Mouse (Mus musculus) kidney, embryonic 15.5 days (tissue): ENCODE data around the gene Tmem14a. TPM values are rescaled to one million over a fixed set of nuclear protein-coding genes. Genes with fewer than 3 reads are reported as not detected.

Source experiments
- ATAC-seq: fragments of 200-750 bp; cut with Nextera tagmentation; replicated peaks from 2 replicates; pipeline ENCODE4 v1.8.0; 2017; ENCODE audit warnings: moderate TSS enrichment; ENCODE audit not compliant: low FRiP score
- H3K27ac ChIP-seq: fragments of 300-500 bp; sonication (generic); 2 replicates; pipeline ENCODE4 v1.5.1; 2015; ENCODE audit warnings: mild to moderate bottlenecking, inconsistent platforms
- H3K27me3 ChIP-seq: fragments of 300-500 bp; sonication (generic); 2 replicates; pipeline ENCODE4 v1.6.1; 2015; ENCODE audit warnings: inconsistent platforms
- H3K36me3 ChIP-seq: fragments of 300-500 bp; sonication (generic); 2 replicates; pipeline ENCODE4 v1.6.1; 2015; ENCODE audit warnings: inconsistent platforms
- H3K4me1 ChIP-seq: fragments of 300-500 bp; sonication (generic); 2 replicates; pipeline ENCODE4 v1.6.1; 2015; ENCODE audit warnings: inconsistent platforms
- H3K4me2 ChIP-seq: fragments of 300-500 bp; sonication (generic); 2 replicates; pipeline ENCODE4 v1.6.1; 2015; ENCODE audit warnings: moderate library complexity, mild to moderate bottlenecking, inconsistent platforms
- H3K4me3 ChIP-seq: fragments of 300-500 bp; sonication (generic); replicated peaks from 2 replicates; pipeline ENCODE4 v1.5.1; 2015; ENCODE audit warnings: mild to moderate bottlenecking, inconsistent platforms
- H3K9ac ChIP-seq: fragments of 300-500 bp; sonication (generic); 2 replicates; pipeline ENCODE4 v1.6.1; 2015; ENCODE audit warnings: mild to moderate bottlenecking, inconsistent platforms
- H3K9me3 ChIP-seq: fragments of 300-500 bp; sonication (generic); replicated peaks from 2 replicates; pipeline ENCODE4 v1.6.1; 2016; ENCODE audit warnings: inconsistent platforms
- WGBS: fragments of 180-500 bp; shearing (Covaris S2); methylation state at CpG from one replicate; pipeline ENCODE4 v1.1.7; 2015; ENCODE audit warnings: mixed read lengths; 5-methylcytosine and 5-hydroxymethylcytosine counted together
- polyA plus RNA-seq: library from polyadenylated mRNA; unstranded; fragments of >200 nt; fragmentation: Nextera tagmentation; extraction: Ambion mirVana; gene quantifications from 2 replicates; pipeline ENCODE4 v1.2.1, GENCODE M21; 2015

Gene Tmem14a
- polyA plus RNA-seq, 1 experiment from 2014 or later: 11.8 TPM

GRCm38 (mm10) chr1:21239911-21240898 is 21.8 kb downstream of the Tmem14a start, which contains the start of gene Gsta3:
Gene Gsta3 (plus strand): TSS chr1:21240589.
- WGBS: 60% methylated on average over 8 of the region's 8 CpGs
- H3K4me2 ChIP-seq: 0 out of 2 replicates have a peak within 1 kb of the TSS, but pooled peaks have one; percentile 14
- peak; percentile 86 for ATAC-seq

GRCm38 (mm10) chr1:21241096-21241495 is 22.7 kb downstream of the Tmem14a start:
- H3K4me2 ChIP-seq: 0 out of 2 replicates have a peak overlapping the region, but pooled peaks have one; percentile 14
- peak overlapping the region; percentile 51; the same call in 1 of the 2 replicates for H3K27ac ChIP-seq
- H3K9ac ChIP-seq: no peak overlapping the region
- H3K4me3 ChIP-seq: no peak overlapping the region
- WGBS: 84% methylated on average over 1 of the region's 1 CpGs
- H3K36me3 ChIP-seq: no peaks in the 10 kb centered on the region
- no peaks in the 10 kb centered on the region for H3K9me3 ChIP-seq
- H3K4me1 ChIP-seq: peaks cover 9% of the 10 kb centered on the region
- H3K27me3 ChIP-seq: no peaks in the 10 kb centered on the region
- no peak for ATAC-seq

More at GRCm38 (mm10) chr1:21239911-21240898, 21.8 kb downstream of the Tmem14a start, which contains the start of gene Gsta3:
- H3K4me3 ChIP-seq: no peak within 1 kb of the TSS
- H3K9ac ChIP-seq: no peak within 1 kb of the TSS
- peaks cover 9% of the 10 kb centered on the region for H3K4me1 ChIP-seq
- no peaks in the 10 kb centered on the region for H3K9me3 ChIP-seq
- peak within 1 kb of the TSS; percentile 67 for H3K27ac ChIP-seq
- no peaks in the 10 kb centered on the region for H3K36me3 ChIP-seq
- H3K27me3 ChIP-seq: no peaks in the 10 kb centered on the region

GRCm38 (mm10) chr1:21244290-21244960 is 26.1 kb downstream of the Tmem14a start:
- 74% methylated on average over 4 of the region's 4 CpGs for WGBS
- no peak for ATAC-seq

GRCm38 (mm10) chr1:21246136-21246535 is 27.8 kb downstream of the Tmem14a start:
- Histone ChIP-seq H3K4me1 (no peaks in the 10 kb centered on the region), H3K4me3 (no peak overlapping the region), H3K9me3 (no peaks in the 10 kb centered on the region), H3K27ac (no peak overlapping the region), H3K36me3 (no peaks in the 10 kb centered on the region), H3K4me2 (no peak overlapping the region), H3K27me3 (no peaks in the 10 kb centered on the region), H3K9ac (no peak overlapping the region)
- ATAC-seq: no peak
- WGBS: 89% methylated on average over 3 of the region's 3 CpGs

More at GRCm38 (mm10) chr1:21244290-21244960, 26.1 kb downstream of the Tmem14a start:
- no peak overlapping the region for H3K9ac ChIP-seq
- H3K36me3 ChIP-seq: no peaks in the 10 kb centered on the region
- H3K27ac ChIP-seq: no peak overlapping the region
- no peaks in the 10 kb centered on the region for H3K27me3 ChIP-seq
- no peak overlapping the region for H3K4me3 ChIP-seq
- H3K4me2 ChIP-seq: no peak overlapping the region
- no peaks in the 10 kb centered on the region for H3K9me3 ChIP-seq
- peaks cover 8% of the 10 kb centered on the region for H3K4me1 ChIP-seq

- Histone ChIP-seq H3K4me3 (no peak overlapping the region), H3K9me3 (no peaks in the 10 kb centered on the region), H3K36me3 (no peaks in the 10 kb centered on the region), H3K4me2 (no peak overlapping the region), H3K9ac (no peak overlapping the region), H3K4me1 (peaks cover 3% of the 10 kb centered on the region; the same call in 1 of the 2 replicates), H3K27ac (no peak overlapping the region), H3K27me3 (no peaks in the 10 kb centered on the region)
- no peak for ATAC-seq
These were observed 29.5 kb downstream of the Tmem14a start for GRCm38 (mm10) chr1:21247896-21248295.

- no peaks in the 10 kb centered on the region for H3K36me3 ChIP-seq
- no peak overlapping the region for H3K9ac ChIP-seq
- H3K27ac ChIP-seq: no peak overlapping the region
- WGBS: 91% methylated on average over 9 of the region's 9 CpGs
- no peaks in the 10 kb centered on the region for H3K27me3 ChIP-seq
- no peaks in the 10 kb centered on the region for H3K9me3 ChIP-seq
- H3K4me1 ChIP-seq: peaks cover 3% of the 10 kb centered on the region; the same call in 1 of the 2 replicates
- no peak overlapping the region for H3K4me2 ChIP-seq
- H3K4me3 ChIP-seq: no peak overlapping the region
- no peak for ATAC-seq
These were observed 30.4 kb downstream of the Tmem14a start for GRCm38 (mm10) chr1:21248560-21249390.

- WGBS: 54% methylated on average over 6 of the region's 6 CpGs
- ATAC-seq: no peak
These were observed 33.3 kb downstream of the Tmem14a start for GRCm38 (mm10) chr1:21251661-21252060.

GRCm38 (mm10) chr1:21252566-21253302 is 34.4 kb downstream of the Tmem14a start:
- no peaks in the 10 kb centered on the region for H3K9me3 ChIP-seq
- H3K9ac ChIP-seq: no peak overlapping the region
- ATAC-seq: peak; percentile 15; the same call in 1 of the 2 replicates
- no peak overlapping the region for H3K27ac ChIP-seq
- H3K27me3 ChIP-seq: no peaks in the 10 kb centered on the region
- no peak overlapping the region for H3K4me3 ChIP-seq
- WGBS: 79% methylated on average over 10 of the region's 10 CpGs
- H3K4me2 ChIP-seq: no peak overlapping the region
- peaks cover 3% of the 10 kb centered on the region; the same call in 1 of the 2 replicates for H3K4me1 ChIP-seq
- H3K36me3 ChIP-seq: no peaks in the 10 kb centered on the region

More at GRCm38 (mm10) chr1:21251661-21252060, 33.3 kb downstream of the Tmem14a start:
- Histone ChIP-seq H3K9me3 (no peaks in the 10 kb centered on the region), H3K4me2 (no peak overlapping the region), H3K4me3 (no peak overlapping the region), H3K27me3 (no peaks in the 10 kb centered on the region), H3K4me1 (peaks cover 3% of the 10 kb centered on the region; the same call in 1 of the 2 replicates), H3K27ac (no peak overlapping the region), H3K9ac (no peak overlapping the region), H3K36me3 (no peaks in the 10 kb centered on the region)

GRCm38 (mm10) chr1:21253303-21253650 is 34.9 kb downstream of the Tmem14a start:
- no peak overlapping the region for H3K9ac ChIP-seq
- no peaks in the 10 kb centered on the region for H3K9me3 ChIP-seq
- H3K27ac ChIP-seq: no peak overlapping the region
- WGBS: 89% methylated on average over 1 of the region's 1 CpGs
- no peak overlapping the region for H3K4me3 ChIP-seq
- no peaks in the 10 kb centered on the region for H3K36me3 ChIP-seq
- H3K4me2 ChIP-seq: no peak overlapping the region
- H3K27me3 ChIP-seq: no peaks in the 10 kb centered on the region
- no peak for ATAC-seq
- H3K4me1 ChIP-seq: peaks cover 3% of the 10 kb centered on the region; the same call in 1 of the 2 replicates

- Histone ChIP-seq H3K27me3 (no peaks in the 10 kb centered on the region), H3K4me2 (no peak overlapping the region), H3K9me3 (no peaks in the 10 kb centered on the region), H3K4me3 (no peak overlapping the region), H3K4me1 (peaks cover 3% of the 10 kb centered on the region; the same call in 1 of the 2 replicates), H3K9ac (no peak overlapping the region), H3K27ac (no peak overlapping the region), H3K36me3 (no peaks in the 10 kb centered on the region)
- ATAC-seq: no peak
- WGBS: 76% methylated on average over 4 of the region's 4 CpGs
These were observed 35.5 kb downstream of the Tmem14a start for GRCm38 (mm10) chr1:21253856-21254255.
